Mouse (Mus musculus): ENCODE measurements around the gene Bpifa2.
"Not testable (repeated sequence)": the region's sequence is repeated elsewhere in the genome, so short reads cannot be mapped to it uniquely, and the experiment has no call there.

Bpifa2 gene
- long read RNA-seq, experiment 1: 0 reads
- long read RNA-seq, experiment 2: 0 reads

- intact Hi-C loops (cut with DNase I): no loop called here
These were observed at the start of gene Bpifa2 for GRCm38 (mm10) chr2:154007965-154008364. Gene Bpifa2, plus strand, starts transcription at chr2:154008265.

- intact Hi-C loops (cut with DNase I): no loop called here
These were observed 45.2 kb upstream of the Bpifa2 start for GRCm38 (mm10) chr2:153962821-153963331.

GRCm38 (mm10) chr2:153963334-153963733 is 44.7 kb upstream of the Bpifa2 start:
- intact Hi-C loops (cut with DNase I): no loop called here

- intact Hi-C loops (cut with DNase I): no loop called here
These were observed 37.8 kb upstream of the Bpifa2 start for GRCm38 (mm10) chr2:153970221-153970620.

- intact Hi-C loops (cut with DNase I): no loop called here
These were observed 33.5 kb upstream of the Bpifa2 start, which contains the start of gene Bpifa6 for GRCm38 (mm10) chr2:153974582-153974981. Gene Bpifa6, plus strand, starts transcription at chr2:153974945.

- intact Hi-C loops (cut with DNase I): loop anchor here (2.0 kb wide), 1 partner anchor 43 kb away; no protein-coding TSS in a partner anchor
These were observed 12.3 kb upstream of the Bpifa2 start for GRCm38 (mm10) chr2:153995770-153996169.

GRCm38 (mm10) chr2:154000501-154000900 is 7.6 kb upstream of the Bpifa2 start:
- intact Hi-C loops (cut with DNase I): no loop called here

GRCm38 (mm10) chr2:154001056-154001455 is 7.0 kb upstream of the Bpifa2 start:
- intact Hi-C loops (cut with DNase I): no loop called here

- intact Hi-C loops (cut with DNase I): no loop called here
These were observed 3.6 kb upstream of the Bpifa2 start for GRCm38 (mm10) chr2:154004456-154004855.

- intact Hi-C loops (cut with DNase I): no loop called here
These were observed 3.0 kb upstream of the Bpifa2 start for GRCm38 (mm10) chr2:154005094-154005493.

GRCm38 (mm10) chr2:154005734-154006133 is 2.3 kb upstream of the Bpifa2 start:
- intact Hi-C loops (cut with DNase I): no loop called here

- intact Hi-C loops (cut with DNase I): no loop called here
These were observed 1.7 kb upstream of the Bpifa2 start for GRCm38 (mm10) chr2:154006331-154006730.

- intact Hi-C loops (cut with DNase I): no loop called here
These were observed 684 bp upstream of the Bpifa2 start for GRCm38 (mm10) chr2:154007381-154007780.

- intact Hi-C loops (cut with DNase I): no loop called here
These were observed 9.9 kb downstream of the Bpifa2 start for GRCm38 (mm10) chr2:154017990-154018389.

- intact Hi-C loops (cut with DNase I): not testable (repeated sequence)
These were observed 16.6 kb downstream of the Bpifa2 start for GRCm38 (mm10) chr2:154024676-154025075.

- intact Hi-C loops (cut with DNase I): loop anchor here (2.0 kb wide), 1 partner anchor 44 kb away; no protein-coding TSS in a partner anchor
These were observed 30.9 kb downstream of the Bpifa2 start for GRCm38 (mm10) chr2:154038932-154039331.

GRCm38 (mm10) chr2:154044743-154045142 is 36.7 kb downstream of the Bpifa2 start:
- intact Hi-C loops (cut with DNase I): no loop called here

- intact Hi-C loops (cut with DNase I): no loop called here
These were observed 50.6 kb downstream of the Bpifa2 start for GRCm38 (mm10) chr2:154058690-154059089.
